ENCODE assay signal across 8 mouse cellular contexts in genomic region chr4:137117471-137118331, GRCm38 (mm10).
DNase-seq lines count a peak whose midpoint lies in the region; ATAC-seq and TF ChIP-seq lines count a peak whose summit lies in the region.

No protein-coding gene starts in this region.

- no peak overlapping the region for H3K27ac ChIP-seq in left cerebral cortex, adult 2 months
- no peak overlapping the region for H3K27ac ChIP-seq in kidney, adult 2 months (ENCODE audit: insufficient read depth, low read depth, low read length)
- peak overlapping the region; percentile 90 for H3K27ac ChIP-seq in liver, postnatal 0 days (ENCODE audit: low read depth)
- peak overlapping the region; percentile 55; the same call in 1 of the 2 replicates for H3K27ac ChIP-seq in neural tube, embryonic 12.5 days

- intact Hi-C loops in left cerebral cortex, adult 2 months (cut with DNase I), result no loop called here

- no peaks in the 10 kb centered on the region; the same call in 1 of the 2 replicates for H3K27me3 ChIP-seq in kidney, adult 2 months (replicated peaks; ENCODE audit: control insufficient read depth, insufficient read depth, low read length)
- H3K27me3 ChIP-seq in liver, postnatal 0 days (ENCODE audit: insufficient read depth, low read length), result 0 out of 2 replicates have a peak, but pooled peaks cover 4% of the 10 kb centered on the region
- H3K27me3 ChIP-seq in neural tube, embryonic 12.5 days (replicated peaks), result no peaks in the 10 kb centered on the region; the same call in 1 of the 2 replicates

- TF ChIP-seq POLR2A in kidney, adult 2 months (IDR thresholded peaks at IDR 0.05; ENCODE audit: low read depth, low read length), result no peak

- H3K36me3 ChIP-seq in kidney, adult 2 months (ENCODE audit: control insufficient read depth, insufficient read depth, low read length), result no peaks in the 10 kb centered on the region
- H3K36me3 ChIP-seq in liver, postnatal 0 days (replicated peaks; ENCODE audit: insufficient read depth, low read length), result no peaks in the 10 kb centered on the region
- H3K36me3 ChIP-seq in neural tube, embryonic 12.5 days, result no peaks in the 10 kb centered on the region

- 0 out of 2 replicates have a peak overlapping the region, but pooled peaks have one; percentile 7 for H3K4me3 ChIP-seq in left cerebral cortex, adult 2 months
- no peak overlapping the region for H3K4me3 ChIP-seq in kidney, adult 2 months (ENCODE audit: insufficient read depth, low read depth, low read length)
- H3K4me3 ChIP-seq in liver, postnatal 0 days (ENCODE audit: low read depth, low read length), result 0 out of 2 replicates have a peak overlapping the region, but pooled peaks have one; percentile 8
- peak overlapping the region; percentile 9; the same call in 1 of the 2 replicates for H3K4me3 ChIP-seq in neural tube, embryonic 12.5 days

- DNase-seq in left cerebral cortex, adult 2 months (ENCODE audit: extremely low spot score in 1 of 2, low spot score in 2 of 2), result peak; percentile 20 to 31
- no peak for DNase-seq in left cerebral cortex, adult 9 months (ENCODE audit: low spot score in 2 of 2)
- DNase-seq in c-Kit-positive CD71-positive TER-119-negative erythroid progenitor cells, embryonic 14.5 days (ENCODE audit: low read depth), result peak; percentile 47
- peak; percentile 43 for DNase-seq in gastrocnemius, postnatal 10 days
- DNase-seq in kidney, adult 2 months, result peak; percentile 54
- DNase-seq in liver, postnatal 0 days, result peak; percentile 88
- DNase-seq in thymus, postnatal 25 days, result peak; percentile 60

- peak; percentile 63 for ATAC-seq in liver, postnatal 0 days
- ATAC-seq in neural tube, embryonic 12.5 days (ENCODE audit: low FRiP score, low read depth), result peak; percentile 87

- 3% methylated on average over 27 of the region's 27 CpGs for WGBS in kidney, adult 2 months
- WGBS in liver, postnatal 0 days (ENCODE audit: insufficient replicate concordance), result 5% methylated on average over 26 of the region's 27 CpGs
- WGBS in neural tube, embryonic 12.5 days, result under 1% methylated on average over 26 of the region's 27 CpGs

- TF ChIP-seq EP300 in liver, postnatal 0 days (IDR thresholded peaks at IDR 0.05; ENCODE audit: low read depth), result no peak

- H3K4me2 ChIP-seq in liver, postnatal 0 days (ENCODE audit: low read depth, low read length), result peak overlapping the region; percentile 54
- peak overlapping the region; percentile 56 for H3K4me2 ChIP-seq in neural tube, embryonic 12.5 days (replicated peaks)

- H3K9me3 ChIP-seq in liver, postnatal 0 days (ENCODE audit: low read length), result no peaks in the 10 kb centered on the region
- H3K9me3 ChIP-seq in neural tube, embryonic 12.5 days, result no peaks in the 10 kb centered on the region

- H3K9ac ChIP-seq in liver, postnatal 0 days (replicated peaks), result peak overlapping the region; percentile 34; the same call in 1 of the 2 replicates
- H3K9ac ChIP-seq in neural tube, embryonic 12.5 days, result no peak overlapping the region

- no peak for TF ChIP-seq CTCF in left cerebral cortex, adult 2 months (IDR thresholded peaks at IDR 0.05)
- TF ChIP-seq CTCF in kidney, adult 2 months (conservative IDR thresholded peaks at IDR 0.05; ENCODE audit: insufficient read depth, insufficient read length, low read depth, low read length), result no peak
- TF ChIP-seq CTCF in liver, postnatal 0 days (IDR thresholded peaks at IDR 0.05; ENCODE audit: low read depth), result no peak

- H3K4me1 ChIP-seq in kidney, adult 2 months (ENCODE audit: control insufficient read depth, insufficient read depth, low read length), result no peaks in the 10 kb centered on the region
- peaks cover 6% of the 10 kb centered on the region; the same call in 1 of the 2 replicates for H3K4me1 ChIP-seq in liver, postnatal 0 days (ENCODE audit: insufficient read depth)
- H3K4me1 ChIP-seq in neural tube, embryonic 12.5 days, result peaks cover 29% of the 10 kb centered on the region

Comparison
In these comparisons a context has a peak if more than half of its experiments do, and no peak if none do; other contexts are left out.
1. DNase-seq: peak in left cerebral cortex, adult 2 months (2 of 2), c-Kit-positive CD71-positive TER-119-negative erythroid progenitor cells, embryonic 14.5 days (single experiment), gastrocnemius, postnatal 10 days (single experiment), kidney, adult 2 months (single experiment), liver, postnatal 0 days (single experiment) and thymus, postnatal 25 days (single experiment); none in left cerebral cortex, adult 9 months (0 of 2).
2. H3K27ac ChIP-seq: peak in liver, postnatal 0 days (single experiment) and neural tube, embryonic 12.5 days (single experiment); none in left cerebral cortex, adult 2 months (single experiment) and kidney, adult 2 months (single experiment).